Mouse (Mus musculus): ENCODE results near the gene Tm2d3. TPM values are rescaled to one million over a fixed set of nuclear protein-coding genes. Genes with fewer than 3 reads are reported as not detected.
A peak's percentile ranks its signal among the peaks of the same experiment; 100 is the strongest.

Gene Tm2d3
- total and polyA plus RNA-seq, 3 experiments = 118 to 229 (median 150) TPM

- TF ChIP-seq BHLHE40 (IDR thresholded peaks at IDR 0.05; ENCODE audit: low read depth, low read length) = no peak
- no peak for TF ChIP-seq MAZ (IDR thresholded peaks at IDR 0.05; ENCODE audit: low read depth, low read length)
- TF ChIP-seq ZC3H11A (IDR thresholded peaks at IDR 0.05; ENCODE audit: low read depth, low read length) = no peak
- TF ChIP-seq MAFK (IDR thresholded peaks at IDR 0.05; ENCODE audit: insufficient replicate concordance, low read length) = no peak
- no peak for TF ChIP-seq ETS1 (conservative IDR thresholded peaks at IDR 0.05; ENCODE audit: low read depth, low read length)
- TF ChIP-seq USF1 (IDR thresholded peaks at IDR 0.05; ENCODE audit: low read depth, low read length) = no peak
- no peak for TF ChIP-seq JUND (conservative IDR thresholded peaks at IDR 0.05; ENCODE audit: low read depth, low read length)
- TF ChIP-seq PAX5 (IDR thresholded peaks at IDR 0.05; ENCODE audit: low read length) = no peak
- TF ChIP-seq MEF2A (IDR thresholded peaks at IDR 0.05; ENCODE audit: borderline replicate concordance, low read depth, low read length) = no peak
- TF ChIP-seq JUN (IDR thresholded peaks at IDR 0.05; ENCODE audit: insufficient read depth, low read depth, low read length) = no peak
- TF ChIP-seq CTCF (conservative IDR thresholded peaks at IDR 0.05 in 1 of 2, IDR thresholded peaks at IDR 0.05 in 1 of 2; ENCODE audit: low read depth in 2 of 2, low read length in 2 of 2) = peak; percentile 6 to 54; a peak in 2 of 4 replicates
- peak; percentile 16 for TF ChIP-seq RAD21 (IDR thresholded peaks at IDR 0.05; ENCODE audit: low read depth, low read length)
- TF ChIP-seq CHD1 (IDR thresholded peaks at IDR 0.05; ENCODE audit: low read depth, low read length) = no peak
- no peak for TF ChIP-seq ZMIZ1 (IDR thresholded peaks at IDR 0.05; ENCODE audit: low read depth, low read length)
- no peak for TF ChIP-seq EP300 (IDR thresholded peaks at IDR 0.05; ENCODE audit: low read length)
- no peak for TF ChIP-seq IRF4 (IDR thresholded peaks at IDR 0.05; ENCODE audit: low read depth, low read length)
- no peak for TF ChIP-seq KAT2A (IDR thresholded peaks at IDR 0.05; ENCODE audit: insufficient replicate concordance, low read length)
- no peak for TF ChIP-seq CHD2 (IDR thresholded peaks at IDR 0.05; ENCODE audit: low read length)
- TF ChIP-seq USF2 (conservative IDR thresholded peaks at IDR 0.05; ENCODE audit: low read depth, low read length) = no peak
- TF ChIP-seq MAX (IDR thresholded peaks at IDR 0.05; ENCODE audit: low read length) = no peak
- no peak for TF ChIP-seq TCF12 (IDR thresholded peaks at IDR 0.05; ENCODE audit: low read depth, low read length)
- TF ChIP-seq TBP (conservative IDR thresholded peaks at IDR 0.05; ENCODE audit: low read depth, low read length) = no peak
- TF ChIP-seq ZKSCAN1 (IDR thresholded peaks at IDR 0.05; ENCODE audit: borderline replicate concordance, low read depth, low read length) = no peak
- TF ChIP-seq SIN3A (IDR thresholded peaks at IDR 0.05; ENCODE audit: low read length) = no peak
- no peak for TF ChIP-seq ELF1 (IDR thresholded peaks at IDR 0.05; ENCODE audit: low read depth, low read length)
- TF ChIP-seq MXI1 (IDR thresholded peaks at IDR 0.05; ENCODE audit: low read depth, low read length) = no peak
- peak; percentile 19; the same call in 1 of the 2 replicates for TF ChIP-seq SMC3 (IDR thresholded peaks at IDR 0.05; ENCODE audit: low read depth, low read length)
- H3K27me3 ChIP-seq (replicated peaks) = peaks cover 34% of the 10 kb centered on the region
- no peaks in the 10 kb centered on the region for H3K9me3 ChIP-seq (replicated peaks; ENCODE audit: low read length)
- peaks cover 4 to 8% of the 10 kb centered on the region in 2 experiments; a peak in 3 of 4 replicates for H3K4me1 ChIP-seq (ENCODE audit: control insufficient read depth in 1 of 2, insufficient read depth in 2 of 2)
- H3K36me3 ChIP-seq (replicated peaks in 1 of 2; ENCODE audit: control insufficient read depth in 1 of 2, insufficient read depth in 1 of 2, low read length in 1 of 2) = no peaks in the 10 kb centered on the region
- no peak overlapping the region for H3K27ac ChIP-seq (ENCODE audit: insufficient read depth, low read depth)
- H3K4me2 ChIP-seq (ENCODE audit: insufficient read depth, low read depth, poor library complexity, severe bottlenecking) = no peak overlapping the region
- H3K79me2 ChIP-seq (replicated peaks; ENCODE audit: control insufficient read depth, extremely low read depth, insufficient read depth, poor library complexity, severe bottlenecking) = no peaks in the 10 kb centered on the region
- dilution Hi-C loops (cut with MboI; ENCODE audit: extremely low pct_ligation_motif_present, extremely low pct_unique_long_range_greater_than_20kb, low sequenced_read_pairs) = no loop called here
- no peak for DNase-seq (ENCODE audit: extremely low read depth)
- no peak overlapping the region for H3K4me3 ChIP-seq (replicated peaks in 1 of 3; ENCODE audit: low read depth in 2 of 3, low read length in 2 of 3, poor library complexity in 1 of 3)
- no peak overlapping the region for H3K9ac ChIP-seq (ENCODE audit: insufficient read depth, low read depth)
- in situ Hi-C loops (cut with MboI; ENCODE audit: low pct_ligation_motif_present, low pct_unique_long_range_greater_than_20kb, low sequenced_read_pairs) = no loop called here
Measured at GRCm38 (mm10) chr7:65642371-65643304, 48.3 kb upstream of the Tm2d3 start.

Measured in CH12.LX (cell line).